Mouse (Mus musculus) midbrain, embryonic 15.5 days (tissue): Measurements from ENCODE around the gene Eif2b4. TPM values are rescaled to one million over a fixed set of nuclear protein-coding genes. Genes with fewer than 3 reads are reported as not detected.

ENCODE experiments used
- ATAC-seq: fragments of 200-750 bp; cut with Nextera tagmentation; replicated peaks from 2 replicates; pipeline ENCODE4 v1.8.0; 2017; ENCODE audit warnings: moderate TSS enrichment
- H3K27ac ChIP-seq: fragments of 300-500 bp; sonication (generic); 2 replicates; pipeline ENCODE4 v1.5.1; 2015; ENCODE audit warnings: mild to moderate bottlenecking, inconsistent platforms
- H3K27me3 ChIP-seq: fragments of 300-500 bp; sonication (generic); replicated peaks from 2 replicates; pipeline ENCODE4 v1.6.1; 2015; ENCODE audit warnings: inconsistent platforms
- H3K36me3 ChIP-seq: fragments of 300-500 bp; sonication (generic); replicated peaks from 2 replicates; pipeline ENCODE4 v1.6.1; 2015; ENCODE audit warnings: inconsistent platforms
- H3K4me1 ChIP-seq: fragments of 300-500 bp; sonication (generic); 2 replicates; pipeline ENCODE4 v1.6.1; 2015; ENCODE audit warnings: inconsistent platforms
- H3K4me2 ChIP-seq: fragments of 300-500 bp; sonication (generic); 2 replicates; pipeline ENCODE4 v1.6.1; 2015; ENCODE audit warnings: inconsistent platforms, mild to moderate bottlenecking, moderate library complexity
- H3K4me3 ChIP-seq: fragments of 300-500 bp; sonication (generic); 2 replicates; pipeline ENCODE4 v1.5.1; 2015; ENCODE audit warnings: mild to moderate bottlenecking, inconsistent platforms
- H3K9ac ChIP-seq: fragments of 300-500 bp; sonication (generic); 2 replicates; pipeline ENCODE4 v1.6.1; 2015; ENCODE audit warnings: mild to moderate bottlenecking, inconsistent platforms
- H3K9me3 ChIP-seq: fragments of 300-500 bp; sonication (generic); 2 replicates; pipeline ENCODE4 v1.6.1; 2016; ENCODE audit warnings: inconsistent platforms
- WGBS: fragments of 180-500 bp; shearing (Covaris S2); methylation state at CpG from one replicate; pipeline ENCODE4 v1.1.7; 2015; ENCODE audit warnings: mixed read lengths; 5-methylcytosine and 5-hydroxymethylcytosine counted together
- polyA plus RNA-seq: library from polyadenylated mRNA; unstranded; fragments of >200 nt; fragmentation: Nextera tagmentation; extraction: Ambion mirVana; gene quantifications from 2 replicates; pipeline ENCODE4 v1.2.1, GENCODE M21; 2015

Eif2b4 gene
- polyA plus RNA-seq, 1 experiment from 2014 or later = 85.0 TPM

GRCm38 (mm10) chr5:31197072-31197471 lies 3.8 kb upstream of the Eif2b4 start:
- no peak for ATAC-seq
- Histone ChIP-seq H3K4me3 (no peak overlapping the region), H3K27ac (no peak overlapping the region), H3K4me2 (no peak overlapping the region), H3K36me3 (peaks cover 55% of the 10 kb centered on the region), H3K4me1 (peaks cover 34% of the 10 kb centered on the region), H3K27me3 (no peaks in the 10 kb centered on the region), H3K9ac (no peak overlapping the region), H3K9me3 (peaks cover 4% of the 10 kb centered on the region)
- 93% methylated on average over 12 of the region's 12 CpGs for WGBS

GRCm38 (mm10) chr5:31196207-31196606 lies 3.0 kb upstream of the Eif2b4 start:
- H3K9ac ChIP-seq = no peak overlapping the region
- H3K4me3 ChIP-seq = no peak overlapping the region
- H3K27ac ChIP-seq = no peak overlapping the region
- H3K4me2 ChIP-seq = no peak overlapping the region
- no peaks in the 10 kb centered on the region for H3K27me3 ChIP-seq
- H3K4me1 ChIP-seq = peaks cover 38% of the 10 kb centered on the region
- ATAC-seq = no peak
- H3K36me3 ChIP-seq = peaks cover 56% of the 10 kb centered on the region
- 95% methylated on average over 10 of the region's 10 CpGs for WGBS
- peaks cover 4% of the 10 kb centered on the region for H3K9me3 ChIP-seq

GRCm38 (mm10) chr5:31195671-31196070 lies 2.4 kb upstream of the Eif2b4 start:
- H3K4me3 ChIP-seq = no peak overlapping the region
- 92% methylated on average over 4 of the region's 4 CpGs for WGBS
- H3K9ac ChIP-seq = no peak overlapping the region
- no peak overlapping the region for H3K27ac ChIP-seq
- ATAC-seq = no peak
- peaks cover 60% of the 10 kb centered on the region for H3K36me3 ChIP-seq
- H3K9me3 ChIP-seq = peaks cover 4% of the 10 kb centered on the region
- H3K27me3 ChIP-seq = no peaks in the 10 kb centered on the region
- H3K4me2 ChIP-seq = no peak overlapping the region
- H3K4me1 ChIP-seq = peaks cover 33% of the 10 kb centered on the region

GRCm38 (mm10) chr5:31194486-31195485 lies 1.6 kb upstream of the Eif2b4 start:
- WGBS = 94% methylated on average over 16 of the region's 16 CpGs
- no peaks in the 10 kb centered on the region for H3K9me3 ChIP-seq
- no peaks in the 10 kb centered on the region for H3K27me3 ChIP-seq
- H3K4me2 ChIP-seq = peak overlapping the region; percentile 92; the same call in 1 of the 2 replicates
- peaks cover 24% of the 10 kb centered on the region for H3K4me1 ChIP-seq
- H3K27ac ChIP-seq = no peak overlapping the region
- no peak for ATAC-seq
- H3K36me3 ChIP-seq = peaks cover 62% of the 10 kb centered on the region
- H3K9ac ChIP-seq = no peak overlapping the region
- peak overlapping the region; percentile 95; the same call in 1 of the 2 replicates for H3K4me3 ChIP-seq

- Histone ChIP-seq H3K27me3 (no peaks in the 10 kb centered on the region), H3K9me3 (no peaks in the 10 kb centered on the region), H3K9ac (peak overlapping the region; percentile 94), H3K36me3 (peaks cover 59% of the 10 kb centered on the region), H3K4me2 (peak overlapping the region; percentile 92), H3K4me1 (peaks cover 23% of the 10 kb centered on the region), H3K4me3 (peak overlapping the region; percentile 95), H3K27ac (peak overlapping the region; percentile 89)
- 13% methylated on average over 25 of the region's 25 CpGs for WGBS
- no peak for ATAC-seq
These were observed 526 bp upstream of the Eif2b4 start for GRCm38 (mm10) chr5:31193631-31194281.

- H3K9ac ChIP-seq = peak overlapping the region; percentile 75
- peak overlapping the region; percentile 95 for H3K4me3 ChIP-seq
- H3K4me2 ChIP-seq = peak overlapping the region; percentile 92
- no peaks in the 10 kb centered on the region for H3K27me3 ChIP-seq
- peaks cover 23% of the 10 kb centered on the region for H3K4me1 ChIP-seq
- 15% methylated on average over 42 of the region's 42 CpGs for WGBS
- peak overlapping the region; percentile 89 for H3K27ac ChIP-seq
- ATAC-seq = peak; percentile 64
- H3K9me3 ChIP-seq = no peaks in the 10 kb centered on the region
- H3K36me3 ChIP-seq = peaks cover 60% of the 10 kb centered on the region
These were observed 938 bp downstream of the Eif2b4 start for GRCm38 (mm10) chr5:31192045-31192938.

- H3K27ac ChIP-seq = no peak overlapping the region
- H3K4me3 ChIP-seq = no peak overlapping the region
- H3K36me3 ChIP-seq = peaks cover 47% of the 10 kb centered on the region
- H3K9me3 ChIP-seq = no peaks in the 10 kb centered on the region
- WGBS = 92% methylated on average over 9 of the region's 9 CpGs
- H3K4me1 ChIP-seq = peaks cover 23% of the 10 kb centered on the region
- H3K4me2 ChIP-seq = no peak overlapping the region
- no peak for ATAC-seq
- H3K9ac ChIP-seq = no peak overlapping the region
- no peaks in the 10 kb centered on the region for H3K27me3 ChIP-seq
These were observed 3.0 kb downstream of the Eif2b4 start for GRCm38 (mm10) chr5:31190201-31190600.

GRCm38 (mm10) chr5:31188223-31188840 lies 4.9 kb downstream of the Eif2b4 start:
- 87% methylated on average over 4 of the region's 4 CpGs for WGBS
- ATAC-seq = no peak
- no peak overlapping the region for H3K9ac ChIP-seq

GRCm38 (mm10) chr5:31183678-31184077 lies 9.6 kb downstream of the Eif2b4 start:
- Histone ChIP-seq H3K4me2 (no peak overlapping the region), H3K36me3 (peaks cover 18% of the 10 kb centered on the region), H3K4me1 (peaks cover 11% of the 10 kb centered on the region), H3K9me3 (no peaks in the 10 kb centered on the region), H3K27me3 (no peaks in the 10 kb centered on the region), H3K4me3 (no peak overlapping the region), H3K27ac (no peak overlapping the region), H3K9ac (no peak overlapping the region)
- WGBS = 61% methylated on average over 4 of the region's 4 CpGs
- ATAC-seq = no peak

More at GRCm38 (mm10) chr5:31188223-31188840, 4.9 kb downstream of the Eif2b4 start:
- H3K4me1 ChIP-seq = peaks cover 11% of the 10 kb centered on the region
- H3K4me3 ChIP-seq = no peak overlapping the region
- no peak overlapping the region for H3K4me2 ChIP-seq
- H3K36me3 ChIP-seq = peaks cover 40% of the 10 kb centered on the region
- no peaks in the 10 kb centered on the region for H3K27me3 ChIP-seq
- H3K9me3 ChIP-seq = no peaks in the 10 kb centered on the region
- H3K27ac ChIP-seq = no peak overlapping the region

- H3K27me3 ChIP-seq = no peaks in the 10 kb centered on the region
- H3K4me3 ChIP-seq = no peak overlapping the region
- no peak for ATAC-seq
- no peak overlapping the region for H3K9ac ChIP-seq
- peaks cover 23% of the 10 kb centered on the region for H3K4me1 ChIP-seq
- 96% methylated on average over 9 of the region's 9 CpGs for WGBS
- no peak overlapping the region for H3K27ac ChIP-seq
- H3K36me3 ChIP-seq = no peaks in the 10 kb centered on the region
- H3K4me2 ChIP-seq = peak overlapping the region; percentile 99; the same call in 1 of the 2 replicates
- H3K9me3 ChIP-seq = no peaks in the 10 kb centered on the region
These were observed 12.0 kb downstream of the Eif2b4 start for GRCm38 (mm10) chr5:31181183-31181770.
